Mouse (Mus musculus): ENCODE measurements around the gene Gm21981. TPM values are rescaled to one million over a fixed set of nuclear protein-coding genes. Genes with fewer than 3 reads are reported as not detected.

Gene Gm21981
- 8.4 and 8.6 TPM in 2 replicates for polyA plus RNA-seq (2012; rRNA removed)

DNA sequence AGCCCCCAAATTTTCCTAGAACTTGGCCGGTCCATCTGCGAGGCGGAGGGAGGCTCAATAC, at the start of gene Gm21981:
TSS of gene Gm21981 (minus strand) at position 14 of the 61 bp plus-strand sequence.

DNA sequence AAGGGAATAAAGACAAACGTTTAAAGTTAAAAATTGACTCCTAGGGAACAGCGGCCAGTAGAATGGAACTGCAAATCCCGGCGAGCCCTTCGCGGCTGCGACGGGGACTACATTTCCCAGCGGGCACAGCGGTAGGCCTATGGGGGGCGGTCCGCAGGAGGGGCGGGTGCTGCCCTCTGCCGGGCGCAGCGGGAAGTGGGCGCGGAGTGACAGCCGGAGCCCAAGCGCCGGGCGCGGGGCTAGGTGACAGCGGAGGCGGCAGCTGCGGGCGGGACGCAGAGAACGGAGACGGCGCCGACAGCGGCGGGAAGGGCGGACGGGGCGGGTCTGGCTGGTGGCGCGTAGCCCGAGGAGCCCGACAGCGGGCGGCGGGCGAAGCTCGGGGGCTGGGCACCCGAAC, 42.6 kb upstream of the Gm21981 start, which contains the start of gene Tfeb:
TSS of gene Tfeb (plus strand) at position 175 of the 400 bp plus-strand sequence.

DNA sequence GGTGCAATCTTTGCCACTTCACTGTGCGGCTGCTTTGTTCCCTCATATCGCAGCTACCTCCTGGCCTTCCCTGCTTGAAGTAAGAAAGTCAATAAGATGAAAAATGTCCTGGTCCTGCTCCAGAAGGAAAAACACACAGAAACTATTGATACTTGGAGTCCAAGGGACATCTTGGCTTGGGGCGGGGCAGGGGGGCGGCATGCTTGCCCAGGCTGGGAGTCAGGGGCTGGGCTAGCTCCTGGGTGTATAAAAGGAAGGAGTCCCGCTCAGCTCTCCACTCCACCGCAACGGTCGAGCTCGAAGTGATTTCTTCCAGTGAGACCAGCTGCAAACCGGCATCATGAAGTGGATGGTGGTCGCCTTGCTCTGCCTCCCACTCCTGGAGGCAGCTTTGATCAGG, 32.3 kb upstream of the Gm21981 start, which contains the start of gene Pgc:
TSS of gene Pgc (plus strand) at position 277 of the 400 bp plus-strand sequence.

DNA sequence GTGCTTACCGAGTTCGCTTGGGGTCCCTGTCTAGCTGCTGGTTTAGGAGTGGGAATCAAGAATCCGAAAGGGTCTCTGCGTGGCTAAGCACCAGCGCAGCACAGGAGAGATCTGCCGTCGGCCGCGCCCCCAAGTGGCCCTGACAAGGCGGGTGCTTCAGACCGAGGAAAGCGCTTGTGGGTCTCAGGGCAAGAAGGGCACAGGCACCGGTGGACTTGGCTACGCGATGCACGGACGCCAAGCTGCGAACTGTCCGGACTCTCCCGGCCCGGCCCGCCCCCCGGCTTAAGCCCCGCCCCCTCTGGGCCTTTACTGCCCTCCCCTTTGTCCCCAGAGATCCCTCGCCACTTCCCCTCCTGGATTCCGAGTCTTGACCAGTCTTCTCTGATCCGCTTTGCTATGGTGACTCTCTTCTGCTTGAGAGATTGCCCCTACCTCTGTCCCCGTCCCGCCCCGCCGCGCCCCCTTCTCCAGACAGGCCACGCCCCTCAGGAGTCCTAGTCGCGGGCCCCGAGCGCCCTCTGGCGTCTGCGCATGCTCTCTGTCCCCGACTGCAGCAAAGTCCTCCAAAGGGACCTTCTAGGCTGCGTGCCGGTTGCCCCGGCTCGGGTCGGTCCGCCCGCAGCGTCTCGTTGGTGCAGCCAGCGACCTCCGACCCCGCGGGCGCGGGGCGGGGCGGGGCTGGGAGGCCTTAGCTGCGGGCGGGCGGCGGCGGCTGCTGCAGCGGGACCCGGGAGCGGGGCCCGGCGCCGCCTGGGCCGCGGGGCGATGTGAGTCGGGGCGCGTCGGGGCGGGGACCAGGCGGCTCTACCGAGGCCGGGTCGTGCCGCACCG, 465 bp upstream of the Gm21981 start, which contains the start of gene Prickle4:
TSS of gene Prickle4 (minus strand) at position 234 of the 834 bp plus-strand sequence.

DNA sequence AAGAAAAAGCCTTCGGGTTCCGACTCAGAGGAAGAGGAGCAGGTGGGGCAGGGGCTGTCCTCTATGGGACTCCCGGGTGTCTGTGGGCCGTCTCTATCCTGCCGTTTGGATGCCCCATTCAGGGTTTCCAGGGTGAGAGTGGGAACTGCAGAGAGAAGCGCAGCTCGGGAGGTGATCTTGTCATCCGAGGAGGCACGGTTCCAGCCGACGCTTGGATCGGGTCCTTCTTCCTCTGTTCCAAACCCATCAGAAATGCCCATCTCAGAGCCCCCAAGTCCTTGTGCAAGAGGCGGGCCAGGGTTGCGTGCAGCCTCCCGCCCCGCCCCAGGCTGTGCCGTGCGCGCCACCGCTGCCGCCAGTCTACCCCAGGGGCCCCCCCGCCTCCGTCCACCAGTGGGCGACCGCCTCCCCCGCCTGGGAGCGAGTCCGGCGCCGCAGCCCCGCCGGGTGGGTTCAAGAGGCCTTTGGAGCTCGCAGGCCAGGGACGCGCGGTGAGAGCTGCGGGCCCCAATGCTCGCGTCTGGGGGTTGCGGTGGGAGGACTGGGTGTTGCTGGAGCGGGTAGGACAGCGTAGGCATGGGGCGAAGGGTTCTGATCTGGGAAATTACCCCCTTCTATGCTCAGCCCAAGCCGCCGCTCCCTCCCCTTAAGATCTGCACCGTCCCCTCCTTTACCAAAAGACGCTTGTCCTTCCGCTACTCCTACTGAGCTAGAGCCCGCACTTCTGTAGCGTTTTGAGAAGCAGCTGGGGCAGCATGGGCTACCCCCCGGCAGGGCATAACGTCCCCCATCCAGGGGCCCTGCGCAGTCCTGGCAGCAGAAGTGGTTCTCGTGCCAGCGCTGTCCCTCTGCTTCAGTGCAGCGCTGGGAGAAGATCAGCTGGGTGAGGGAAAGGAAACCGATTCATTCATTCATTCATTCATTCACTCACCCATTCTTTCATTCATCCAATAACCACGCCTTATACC, 5.4 kb downstream of the Gm21981 start, which contains the start of gene Frs3:
TSS of gene Frs3 (plus strand) at position 423 of the 968 bp plus-strand sequence.

DNA sequence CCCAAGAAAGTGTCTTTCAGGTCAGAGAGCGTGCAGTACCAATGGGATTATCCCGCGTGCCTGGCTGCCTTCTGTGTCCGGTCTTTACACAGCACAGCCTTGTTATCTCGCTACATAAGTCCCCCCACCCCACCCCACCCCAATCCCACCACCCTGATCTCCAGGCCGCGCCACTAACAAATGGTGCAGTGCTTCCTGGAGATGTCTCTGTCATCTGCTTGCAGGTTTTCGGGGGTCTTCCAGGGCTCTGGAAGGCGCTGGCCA, 6.0 kb downstream of the Gm21981 start, which contains the start of gene Tomm6:
TSS of gene Tomm6 (minus strand) at position 43 of the 264 bp plus-strand sequence.

Other genes with a start within 250 kb of the Gm21981 start
- 28.3 and 29.6 TPM in 2 replicates for gene Taf8, start 192.2 kb downstream of the Gm21981 start, polyA plus RNA-seq (2012; rRNA removed)
- 42.1 and 44.6 TPM in 2 replicates for gene Ccnd3, start 189.4 kb downstream of the Gm21981 start, polyA plus RNA-seq (2012; rRNA removed)
- 24.5 and 27.2 TPM in 2 replicates for gene Bysl, start 83.0 kb downstream of the Gm21981 start, polyA plus RNA-seq (2012; rRNA removed)
- 53.4 and 56.4 TPM in 2 replicates for gene Med20, start 82.9 kb downstream of the Gm21981 start, polyA plus RNA-seq (2012; rRNA removed)
- 2.0 and 2.5 TPM in 2 replicates for gene Gm20517, start 82.9 kb downstream of the Gm21981 start, polyA plus RNA-seq (2012; rRNA removed)
- gene Usp49, start 63.8 kb downstream of the Gm21981 start, polyA plus RNA-seq (2012; rRNA removed), result 21.1 and 23.3 TPM in 2 replicates
- 107 and 121 TPM in 2 replicates for gene Tomm6, start 6.1 kb downstream of the Gm21981 start, polyA plus RNA-seq (2012; rRNA removed)
- gene Frs3, start 5.4 kb downstream of the Gm21981 start, polyA plus RNA-seq (2012; rRNA removed), result 49.8 and 51.3 TPM in 2 replicates
- 0.76 and 1.6 TPM in 2 replicates for gene Prickle4, start 281 bp upstream of the Gm21981 start, polyA plus RNA-seq (2012; rRNA removed)
- gene Pgc, start 32.4 kb upstream of the Gm21981 start, polyA plus RNA-seq (2012; rRNA removed), result not detected in 2 replicates
- 2.6 and 3.1 TPM in 2 replicates for gene Tfeb, start 42.6 kb upstream of the Gm21981 start, polyA plus RNA-seq (2012; rRNA removed)
- gene Mdfi, start 140.2 kb upstream of the Gm21981 start, polyA plus RNA-seq (2012; rRNA removed), result 15.1 and 20.7 TPM in 2 replicates
- 76.0 and 86.9 TPM in 2 replicates for gene Foxp4, start 230.2 kb upstream of the Gm21981 start, polyA plus RNA-seq (2012; rRNA removed)